Mouse (Mus musculus) thymus, postnatal 10 days (tissue): ENCODE measurements around the gene Efcab5.
"Not testable (repeated sequence)": the region's sequence is repeated elsewhere in the genome, so short reads cannot be mapped to it uniquely, and the experiment has no call there.

Source experiments
- DNase-seq, 2 experiments: peaks; one replicate each; pipeline ENCODE4 v3.0.0; 2021; ENCODE audit warnings: low spot score in 2 of 2

Efcab5 gene

GRCm38 (mm10) chr11:77179771-77180170, 9.0 kb downstream of the Efcab5 start:
- DNase-seq = no peak

- DNase-seq = no peak
Observed at GRCm38 (mm10) chr11:77174531-77174930, 14.2 kb downstream of the Efcab5 start.

- no peak for DNase-seq
Observed at GRCm38 (mm10) chr11:77173731-77174130, 15.0 kb downstream of the Efcab5 start.

- DNase-seq = no peak
Observed at GRCm38 (mm10) chr11:77160744-77161143, 28.0 kb downstream of the Efcab5 start.

GRCm38 (mm10) chr11:77160341-77160740, 28.4 kb downstream of the Efcab5 start:
- no peak for DNase-seq

GRCm38 (mm10) chr11:77154214-77154613, 34.6 kb downstream of the Efcab5 start:
- DNase-seq = no peak

GRCm38 (mm10) chr11:77150806-77151205, 38.0 kb downstream of the Efcab5 start:
- no peak for DNase-seq

GRCm38 (mm10) chr11:77149783-77150630, 38.8 kb downstream of the Efcab5 start:
- not testable (repeated sequence) for DNase-seq

- DNase-seq = no peak
Observed at GRCm38 (mm10) chr11:77148774-77149173, 40.0 kb downstream of the Efcab5 start.

- no peak for DNase-seq
Observed at GRCm38 (mm10) chr11:77147753-77148152, 41.0 kb downstream of the Efcab5 start.

GRCm38 (mm10) chr11:77145423-77145822, 43.3 kb downstream of the Efcab5 start:
- no peak for DNase-seq

- no peak for DNase-seq
Observed at GRCm38 (mm10) chr11:77141938-77142337, 46.8 kb downstream of the Efcab5 start.

- DNase-seq = no peak
Observed at GRCm38 (mm10) chr11:77139976-77140375, 48.8 kb downstream of the Efcab5 start.

- DNase-seq = no peak
Observed at GRCm38 (mm10) chr11:77133450-77133849, 55.3 kb downstream of the Efcab5 start.

- DNase-seq = peak in 1 of 2 experiments; percentile 42
Observed at GRCm38 (mm10) chr11:77132580-77132979, 56.2 kb downstream of the Efcab5 start.

GRCm38 (mm10) chr11:77128562-77128961, 60.2 kb downstream of the Efcab5 start:
- DNase-seq = no peak

GRCm38 (mm10) chr11:77111141-77111540, 77.6 kb downstream of the Efcab5 start:
- DNase-seq = no peak

- DNase-seq = no peak
Observed at GRCm38 (mm10) chr11:77108442-77108841, 80.3 kb downstream of the Efcab5 start.

- DNase-seq = not testable (repeated sequence)
Observed at GRCm38 (mm10) chr11:77107872-77108271, 80.9 kb downstream of the Efcab5 start.

GRCm38 (mm10) chr11:77106961-77107360, 81.8 kb downstream of the Efcab5 start:
- no peak for DNase-seq

- DNase-seq = peak; percentile 33 to 77
Observed at GRCm38 (mm10) chr11:77100137-77100937, 88.4 kb downstream of the Efcab5 start.

- DNase-seq = no peak
Observed at GRCm38 (mm10) chr11:77098332-77098972, 90.3 kb downstream of the Efcab5 start.
